Mouse (Mus musculus): ENCODE results near the gene Fam3b. TPM values are rescaled to one million over a fixed set of nuclear protein-coding genes. Genes with fewer than 3 reads are reported as not detected.

The Fam3b gene
- not detected in 2 replicates for polyA plus RNA-seq (2012; rRNA removed)

DNA sequence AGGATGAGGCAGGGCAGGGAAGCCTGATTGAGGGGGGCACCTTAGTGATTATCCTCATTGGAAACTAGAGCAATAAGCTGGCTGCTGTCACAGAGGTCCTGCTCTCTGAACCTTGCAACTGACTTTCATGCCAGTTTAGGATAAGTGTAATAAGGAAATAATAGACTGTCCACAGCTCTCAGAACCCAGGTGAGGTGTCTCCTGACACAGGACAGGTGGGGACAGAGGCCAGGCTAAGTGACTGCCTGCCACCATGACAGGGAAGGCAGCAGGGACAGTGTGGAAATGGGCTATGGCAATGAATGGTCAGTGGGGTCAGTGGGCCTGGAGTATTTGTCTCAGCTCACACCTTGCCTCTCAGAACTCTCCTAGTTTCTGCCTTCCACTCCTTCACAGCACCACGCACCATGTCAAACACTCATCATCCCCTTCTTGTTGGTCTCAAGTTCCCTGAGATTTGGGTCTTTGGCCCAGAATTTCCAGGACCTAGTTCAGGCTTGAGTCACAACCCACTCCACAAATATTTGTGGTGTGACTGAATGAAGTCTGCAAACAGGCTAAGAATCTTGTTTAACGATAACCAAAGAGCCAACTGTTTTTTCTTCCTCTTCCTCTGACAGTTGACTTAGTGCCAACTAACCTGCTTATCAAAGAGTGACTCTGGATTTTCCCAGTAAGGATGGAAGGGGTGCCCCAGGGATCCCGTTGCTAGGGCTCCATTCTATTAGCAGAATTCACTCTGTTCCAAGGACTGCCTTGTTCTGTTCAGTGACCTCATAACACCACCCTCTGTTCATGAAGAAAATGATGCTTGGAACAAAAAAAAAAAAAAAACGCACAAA lies at the start of gene Fam3b:
Fam3b (minus strand) TSS at position 718 of the 842 bp plus-strand sequence.
- Histone ChIP-seq H3K4me1 (ENCODE audit: control insufficient read depth, insufficient read depth, low read length) (no peaks in the 10 kb centered on the region), H3K27ac (ENCODE audit: insufficient read depth, low read length) (no peak within 1 kb of the TSS), H3K4me3 (ENCODE audit: insufficient read depth, low read length) (no peak within 1 kb of the TSS)
- TF ChIP-seq POLR2A (IDR thresholded peaks at IDR 0.05; ENCODE audit: extremely low read depth, insufficient read depth, low read length) (no peak), CTCF (IDR thresholded peaks at IDR 0.05; ENCODE audit: extremely low read depth, insufficient read depth, low read length) (no peak)

DNA sequence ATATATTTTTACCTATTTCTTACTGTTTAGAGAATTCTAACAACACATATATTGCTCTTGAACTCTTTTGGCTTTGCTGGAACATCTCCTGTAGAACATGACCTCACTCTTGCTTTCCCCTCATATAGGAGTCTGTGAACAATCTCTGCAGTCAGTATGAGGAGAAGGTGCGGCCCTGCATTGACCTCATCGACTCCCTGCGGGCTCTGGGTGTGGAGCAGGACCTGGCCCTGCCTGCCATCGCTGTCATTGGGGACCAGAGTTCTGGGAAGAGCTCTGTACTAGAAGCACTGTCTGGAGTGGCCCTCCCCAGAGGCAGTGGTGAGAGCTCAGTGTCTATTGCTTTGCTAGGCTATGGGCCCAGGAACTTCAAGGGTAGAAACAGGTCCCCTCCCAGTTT lies 29.7 kb upstream of the Fam3b start:
- H3K4me1 ChIP-seq (ENCODE audit: control insufficient read depth, insufficient read depth, low read length) = no peaks in the 10 kb centered on the region
- no peak overlapping the region for H3K27ac ChIP-seq (ENCODE audit: insufficient read depth, low read length)
- no peak overlapping the region for H3K4me3 ChIP-seq (ENCODE audit: insufficient read depth, low read length)
- TF ChIP-seq POLR2A (IDR thresholded peaks at IDR 0.05; ENCODE audit: extremely low read depth, insufficient read depth, low read length) = no peak
- no peak for TF ChIP-seq CTCF (IDR thresholded peaks at IDR 0.05; ENCODE audit: extremely low read depth, insufficient read depth, low read length)

DNA sequence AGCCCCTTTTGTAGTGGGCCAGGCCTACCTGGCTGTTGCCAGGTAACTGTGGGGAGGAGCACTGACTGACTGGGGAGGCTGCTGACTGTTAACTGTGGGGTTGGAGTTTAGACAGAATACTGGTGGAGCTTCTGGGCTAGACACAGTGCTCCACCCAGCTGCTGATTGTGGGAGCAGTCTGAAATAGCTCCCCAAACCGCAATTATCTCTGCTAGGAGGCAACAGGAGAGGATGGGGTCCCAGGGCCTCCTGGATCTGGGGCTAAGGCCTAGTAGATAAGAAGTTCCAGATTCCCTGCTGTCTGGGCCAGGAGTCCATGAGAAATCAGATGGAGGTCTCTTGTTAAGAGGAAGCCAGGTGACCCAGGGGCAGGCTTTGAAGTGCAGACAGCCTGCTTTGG lies 22.2 kb upstream of the Fam3b start:
- TF ChIP-seq POLR2A (IDR thresholded peaks at IDR 0.05; ENCODE audit: extremely low read depth, insufficient read depth, low read length) = no peak
- TF ChIP-seq CTCF (IDR thresholded peaks at IDR 0.05; ENCODE audit: extremely low read depth, insufficient read depth, low read length) = no peak
- H3K4me3 ChIP-seq (ENCODE audit: insufficient read depth, low read length) = no peak overlapping the region
- H3K4me1 ChIP-seq (ENCODE audit: control insufficient read depth, insufficient read depth, low read length) = peaks cover 4% of the 10 kb centered on the region; the same call in 1 of the 2 replicates
- H3K27ac ChIP-seq (ENCODE audit: insufficient read depth, low read length) = no peak overlapping the region

GRCm38 (mm10) chr16:97535808-97536413 lies 21.3 kb upstream of the Fam3b start:
- Histone ChIP-seq H3K27ac (ENCODE audit: insufficient read depth, low read length) (peak overlapping the region; percentile 63), H3K4me3 (ENCODE audit: insufficient read depth, low read length) (no peak overlapping the region), H3K4me1 (ENCODE audit: control insufficient read depth, insufficient read depth, low read length) (peaks cover 4% of the 10 kb centered on the region; the same call in 1 of the 2 replicates)
- TF ChIP-seq POLR2A (IDR thresholded peaks at IDR 0.05; ENCODE audit: extremely low read depth, insufficient read depth, low read length) (no peak), CTCF (IDR thresholded peaks at IDR 0.05; ENCODE audit: extremely low read depth, insufficient read depth, low read length) (no peak)

GRCm38 (mm10) chr16:97534876-97535461 lies 20.4 kb upstream of the Fam3b start:
- Histone ChIP-seq H3K4me3 (ENCODE audit: insufficient read depth, low read length) (no peak overlapping the region), H3K4me1 (ENCODE audit: control insufficient read depth, insufficient read depth, low read length) (peaks cover 4% of the 10 kb centered on the region; the same call in 1 of the 2 replicates), H3K27ac (ENCODE audit: insufficient read depth, low read length) (peak overlapping the region; percentile 63)
- TF ChIP-seq POLR2A (IDR thresholded peaks at IDR 0.05; ENCODE audit: extremely low read depth, insufficient read depth, low read length) (no peak), CTCF (IDR thresholded peaks at IDR 0.05; ENCODE audit: extremely low read depth, insufficient read depth, low read length) (no peak)

DNA sequence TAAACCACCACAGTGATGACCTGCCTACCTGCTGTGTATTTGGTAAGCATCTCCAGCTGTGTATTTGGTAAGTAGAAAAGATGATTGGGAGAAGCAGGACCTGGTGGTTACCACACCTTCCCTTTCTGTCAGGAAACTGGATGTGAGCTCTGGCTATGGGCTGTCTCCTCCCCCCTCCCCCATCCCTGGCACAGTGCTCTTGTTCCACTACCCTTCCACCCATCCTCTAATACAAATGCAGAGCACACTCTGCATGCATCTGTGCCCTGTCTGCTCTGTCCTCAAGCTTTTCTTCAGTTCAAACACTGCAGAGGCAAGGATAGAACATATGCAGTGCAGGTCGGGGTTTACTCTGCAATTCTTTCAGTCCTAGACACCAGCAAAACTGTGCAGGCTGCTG lies 19.8 kb upstream of the Fam3b start:
- no peak for TF ChIP-seq POLR2A (IDR thresholded peaks at IDR 0.05; ENCODE audit: extremely low read depth, insufficient read depth, low read length)
- no peak for TF ChIP-seq CTCF (IDR thresholded peaks at IDR 0.05; ENCODE audit: extremely low read depth, insufficient read depth, low read length)
- Histone ChIP-seq H3K27ac (ENCODE audit: insufficient read depth, low read length) (0 out of 2 replicates have a peak overlapping the region, but pooled peaks have one; percentile 16), H3K4me1 (ENCODE audit: control insufficient read depth, insufficient read depth, low read length) (peaks cover 4% of the 10 kb centered on the region; the same call in 1 of the 2 replicates), H3K4me3 (ENCODE audit: insufficient read depth, low read length) (no peak overlapping the region)

DNA sequence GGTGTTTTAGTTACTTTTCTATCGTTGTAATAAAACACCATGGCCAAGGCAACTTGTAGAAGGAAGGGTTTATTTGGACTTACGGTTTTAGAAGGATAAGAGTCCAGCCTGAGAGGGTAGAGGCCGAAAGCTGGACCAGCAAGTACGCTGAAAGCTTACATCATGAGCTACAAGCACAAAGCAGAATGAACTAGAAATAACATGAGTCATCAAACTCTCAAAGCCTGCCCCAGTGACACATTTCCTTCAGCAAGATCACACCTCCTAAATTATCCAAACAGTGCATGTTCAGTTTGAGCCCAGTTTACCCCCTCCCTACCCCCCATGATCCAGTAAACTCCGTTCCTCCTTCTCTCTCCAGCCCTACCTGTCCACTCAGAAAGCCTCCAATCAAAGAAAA lies 19.1 kb upstream of the Fam3b start:
- no peak for TF ChIP-seq POLR2A (IDR thresholded peaks at IDR 0.05; ENCODE audit: extremely low read depth, insufficient read depth, low read length)
- no peak for TF ChIP-seq CTCF (IDR thresholded peaks at IDR 0.05; ENCODE audit: extremely low read depth, insufficient read depth, low read length)
- Histone ChIP-seq H3K4me3 (ENCODE audit: insufficient read depth, low read length) (no peak overlapping the region), H3K27ac (ENCODE audit: insufficient read depth, low read length) (no peak overlapping the region), H3K4me1 (ENCODE audit: control insufficient read depth, insufficient read depth, low read length) (peaks cover 4% of the 10 kb centered on the region; the same call in 1 of the 2 replicates)

DNA sequence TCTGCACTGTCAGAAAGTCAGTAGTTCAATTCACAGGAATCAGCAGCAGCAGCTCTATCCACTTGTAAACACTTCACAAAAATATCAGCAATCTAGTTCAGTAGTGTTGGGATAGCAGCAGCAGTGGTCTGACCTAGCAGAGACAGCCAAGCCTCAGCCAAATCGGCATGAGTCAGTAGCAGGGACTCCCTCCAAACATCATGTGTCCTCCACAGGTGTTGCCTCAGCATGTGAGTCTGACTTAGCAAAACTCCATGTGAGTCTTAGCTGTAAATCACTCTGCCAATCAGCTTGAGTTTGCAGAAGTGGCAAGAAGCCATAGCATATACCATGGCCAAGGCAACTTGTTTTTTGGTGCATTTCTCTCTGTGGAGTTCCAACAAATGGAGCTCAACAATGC lies 18.5 kb upstream of the Fam3b start:
- peaks cover 4% of the 10 kb centered on the region; the same call in 1 of the 2 replicates for H3K4me1 ChIP-seq (ENCODE audit: control insufficient read depth, insufficient read depth, low read length)
- TF ChIP-seq CTCF (IDR thresholded peaks at IDR 0.05; ENCODE audit: extremely low read depth, insufficient read depth, low read length) = no peak
- no peak for TF ChIP-seq POLR2A (IDR thresholded peaks at IDR 0.05; ENCODE audit: extremely low read depth, insufficient read depth, low read length)
- H3K4me3 ChIP-seq (ENCODE audit: insufficient read depth, low read length) = no peak overlapping the region
- no peak overlapping the region for H3K27ac ChIP-seq (ENCODE audit: insufficient read depth, low read length)

GRCm38 (mm10) chr16:97529241-97529640 lies 14.6 kb upstream of the Fam3b start:
- H3K27ac ChIP-seq (ENCODE audit: insufficient read depth, low read length) = no peak overlapping the region
- TF ChIP-seq CTCF (IDR thresholded peaks at IDR 0.05; ENCODE audit: extremely low read depth, insufficient read depth, low read length) (no peak), POLR2A (IDR thresholded peaks at IDR 0.05; ENCODE audit: extremely low read depth, insufficient read depth, low read length) (no peak)
- no peak overlapping the region for H3K4me3 ChIP-seq (ENCODE audit: insufficient read depth, low read length)
- no peaks in the 10 kb centered on the region for H3K4me1 ChIP-seq (ENCODE audit: control insufficient read depth, insufficient read depth, low read length)

Measured in cortical plate, adult 2 months (tissue).